8 mouse cellular contexts compared by ENCODE assay signal in genomic region chr15:78785961-78786360, GRCm38 (mm10). TPM values are rescaled to one million over a fixed set of nuclear protein-coding genes. Genes with fewer than 3 reads are reported as not detected.
DNase-seq lines count a peak whose midpoint lies in the region; ATAC-seq lines count a peak whose summit lies in the region.
"Had no signal": no experiment of that assay in that cellular context is flagged by ENCODE, and none has a peak within 500 bp of the region (broad histone marks: within the 10 kb centered on the region; RNA-seq: fewer than 3 reads in every experiment).

No protein-coding gene starts in this region.

- H3K27ac ChIP-seq in embryonic facial prominence, embryonic 13.5 days, result peak overlapping the region; percentile 28; the same call in 1 of the 2 replicates
- H3K27ac ChIP-seq in limb, embryonic 10.5 days, result peak overlapping the region; percentile 28; the same call in 1 of the 2 replicates
- H3K27ac ChIP-seq in stomach, embryonic 16.5 days (ENCODE audit: low read length), result peak overlapping the region; percentile 19; the same call in 1 of the 2 replicates
- H3K27ac ChIP-seq: liver, embryonic 14.5 days had no signal

- peak; percentile 75 for DNase-seq in adrenal gland, postnatal 14 days
- peak; percentile 84 for DNase-seq in heart, postnatal 25 days (ENCODE audit: low spot score)
- DNase-seq in limb, embryonic 10.5 days (ENCODE audit: low spot score), result no peak
- DNase-seq in left cerebral cortex, adult 18-20 months (ENCODE audit: low spot score in 2 of 2), result no peak
- DNase-seq in cerebellum, postnatal 4 days (ENCODE audit: low spot score in 2 of 2), result no peak

- intact Hi-C loops in heart, postnatal 25 days (cut with DNase I), result loop anchor here (1.0 to 2.0 kb wide), 2 partner anchors 18 to 51 kb away; no protein-coding TSS in a partner anchor

- no peaks in the 10 kb centered on the region for H3K9me3 ChIP-seq in embryonic facial prominence, embryonic 13.5 days
- no peaks in the 10 kb centered on the region for H3K9me3 ChIP-seq in limb, embryonic 10.5 days (replicated peaks)
- H3K9me3 ChIP-seq in stomach, embryonic 16.5 days (replicated peaks; ENCODE audit: control insufficient read depth, low read length), result no peaks in the 10 kb centered on the region

- ATAC-seq in embryonic facial prominence, embryonic 13.5 days (ENCODE audit: insufficient number of reproducible peaks, insufficient read depth, low FRiP score, low TSS enrichment, low read depth), result no peak
- ATAC-seq in stomach, embryonic 16.5 days (ENCODE audit: insufficient read depth, low FRiP score), result peak; percentile 74

- 28% methylated on average over 7 of the region's 7 CpGs for WGBS in embryonic facial prominence, embryonic 13.5 days
- WGBS in limb, embryonic 10.5 days, result 31% methylated on average over 7 of the region's 7 CpGs
- 30% methylated on average over 7 of the region's 7 CpGs for WGBS in stomach, embryonic 16.5 days

- no peak overlapping the region for H3K9ac ChIP-seq in embryonic facial prominence, embryonic 13.5 days
- H3K9ac ChIP-seq in stomach, embryonic 16.5 days (ENCODE audit: low read length), result peak overlapping the region; percentile 23; the same call in 1 of the 2 replicates
- H3K9ac ChIP-seq: liver, embryonic 14.5 days had no signal

- H3K27me3 ChIP-seq in embryonic facial prominence, embryonic 13.5 days, result no peaks in the 10 kb centered on the region
- H3K27me3 ChIP-seq in limb, embryonic 10.5 days (ENCODE audit: low read depth, poor library complexity, severe bottlenecking), result peaks cover 39% of the 10 kb centered on the region
- no peaks in the 10 kb centered on the region for H3K27me3 ChIP-seq in stomach, embryonic 16.5 days (ENCODE audit: control insufficient read depth, insufficient read depth, low read length)

- no peak overlapping the region for H3K4me2 ChIP-seq in embryonic facial prominence, embryonic 13.5 days
- no peak overlapping the region for H3K4me2 ChIP-seq in stomach, embryonic 16.5 days (ENCODE audit: low read depth, low read length)

- H3K36me3 ChIP-seq in embryonic facial prominence, embryonic 13.5 days, result no peaks in the 10 kb centered on the region
- no peaks in the 10 kb centered on the region for H3K36me3 ChIP-seq in limb, embryonic 10.5 days
- H3K36me3 ChIP-seq in stomach, embryonic 16.5 days (ENCODE audit: control insufficient read depth, insufficient read depth, low read length), result no peaks in the 10 kb centered on the region

- no peak overlapping the region for H3K4me3 ChIP-seq in embryonic facial prominence, embryonic 13.5 days
- H3K4me3 ChIP-seq in limb, embryonic 10.5 days, result no peak overlapping the region
- no peak overlapping the region for H3K4me3 ChIP-seq in stomach, embryonic 16.5 days (replicated peaks; ENCODE audit: low read length)

- peaks cover 15% of the 10 kb centered on the region for H3K4me1 ChIP-seq in embryonic facial prominence, embryonic 13.5 days
- H3K4me1 ChIP-seq in limb, embryonic 10.5 days, result peaks cover 56% of the 10 kb centered on the region
- peaks cover 15% of the 10 kb centered on the region for H3K4me1 ChIP-seq in stomach, embryonic 16.5 days (ENCODE audit: control insufficient read depth, insufficient read depth, low read length)

RNA-seq across cellular contexts. Expression of gene Mfng, which starts 12.7 kb away (rescaled TPM):
- 13.1 and 19.8 TPM in 2 replicates for total RNA-seq in adrenal gland, postnatal 14 days (2021)
- 16.1 and 18.8 TPM in 2 replicates for polyA plus RNA-seq in embryonic facial prominence, embryonic 13.5 days (2015; fragmentation: Nextera tagmentation; extraction: Ambion mirVana)
- total RNA-seq in heart, postnatal 25 days (2021), result 10 to 100 TPM; 11.6 to 13.2 TPM
- polyA plus RNA-seq in limb, embryonic 10.5 days (2016; fragmentation: Nextera tagmentation; extraction: Ambion mirVana), result 11.1 and 13.1 TPM in 2 replicates
- 18.5 and 18.7 TPM in 2 replicates for polyA plus RNA-seq in stomach, embryonic 16.5 days (2015; fragmentation: Nextera tagmentation; extraction: Ambion mirVana)
- total RNA-seq in left cerebral cortex, adult 18-20 months (2021), result 1 to 10 TPM; 3.8 to 4.2 TPM

RNA-seq across cellular contexts. Expression of gene Card10, which starts 16.9 kb away (rescaled TPM):
- total RNA-seq in adrenal gland, postnatal 14 days (2021), result 10.6 and 12.7 TPM in 2 replicates
- 3.0 and 3.2 TPM in 2 replicates for polyA plus RNA-seq in embryonic facial prominence, embryonic 13.5 days (2015; fragmentation: Nextera tagmentation; extraction: Ambion mirVana)
- total RNA-seq in heart, postnatal 25 days (2021), result 10 to 100 TPM; 14.8 to 18.3 TPM
- 4.7 and 5.3 TPM in 2 replicates for polyA plus RNA-seq in limb, embryonic 10.5 days (2016; fragmentation: Nextera tagmentation; extraction: Ambion mirVana)
- 4.0 and 4.4 TPM in 2 replicates for polyA plus RNA-seq in stomach, embryonic 16.5 days (2015; fragmentation: Nextera tagmentation; extraction: Ambion mirVana)
- total RNA-seq in left cerebral cortex, adult 18-20 months (2021), result 1 to 10 TPM; 4.8 to 4.9 TPM

RNA-seq across cellular contexts. Expression of gene Cdc42ep1, which starts 56.5 kb away (rescaled TPM):
- 44.5 and 45.1 TPM in 2 replicates for total RNA-seq in adrenal gland, postnatal 14 days (2021)
- polyA plus RNA-seq in embryonic facial prominence, embryonic 13.5 days (2015; fragmentation: Nextera tagmentation; extraction: Ambion mirVana), result 25.2 and 28.6 TPM in 2 replicates
- 10 to 100 TPM; 34.1 to 41.0 TPM for total RNA-seq in heart, postnatal 25 days (2021)
- polyA plus RNA-seq in limb, embryonic 10.5 days (2016; fragmentation: Nextera tagmentation; extraction: Ambion mirVana), result 18.8 and 22.0 TPM in 2 replicates
- 47.9 and 52.2 TPM in 2 replicates for polyA plus RNA-seq in stomach, embryonic 16.5 days (2015; fragmentation: Nextera tagmentation; extraction: Ambion mirVana)
- total RNA-seq in left cerebral cortex, adult 18-20 months (2021), result 10 to 100 TPM; 15.3 to 16.3 TPM

Comparison
In these comparisons a context has a peak if more than half of its experiments do, and no peak if none do; other contexts are left out.
1. DNase-seq: peak in adrenal gland, postnatal 14 days (single experiment) and heart, postnatal 25 days (single experiment); none in limb, embryonic 10.5 days (single experiment), left cerebral cortex, adult 18-20 months (0 of 2) and cerebellum, postnatal 4 days (0 of 2).
2. Peak in every context shown above with its lines, with median percentiles within 50 percentile points of each other: H3K27ac ChIP-seq.